Mouse (Mus musculus): ENCODE results near the gene Pcdh15.

DNA sequence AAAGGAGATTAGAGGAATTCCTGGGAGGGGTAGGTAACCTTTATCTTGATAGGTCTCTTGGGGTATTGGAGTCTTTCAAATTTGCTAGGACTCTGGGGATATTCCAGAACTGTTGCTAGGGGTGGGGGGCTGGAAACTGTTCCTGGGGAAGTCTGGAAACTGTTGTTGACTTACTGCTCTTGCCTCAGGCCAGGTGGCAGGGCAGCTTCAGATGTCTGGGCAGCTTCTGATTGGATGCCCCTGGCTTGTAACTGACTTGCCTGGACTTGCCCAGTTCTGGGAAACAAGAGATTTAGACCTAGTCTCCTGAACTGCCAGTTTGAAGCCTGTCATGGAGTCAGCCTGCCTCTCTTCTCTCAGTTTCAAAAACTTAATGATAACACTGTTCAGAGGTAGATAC, 1414.6 kb downstream of the Pcdh15 start:
- TF ChIP-seq POLR2A (IDR thresholded peaks at IDR 0.05; ENCODE audit: low read depth, low read length): no peak
- no peak for TF ChIP-seq CTCF (IDR thresholded peaks at IDR 0.05; ENCODE audit: borderline replicate concordance, insufficient read depth, low read length)
